Mouse (Mus musculus): ENCODE data around the gene Dgkh. TPM values are rescaled to one million over a fixed set of nuclear protein-coding genes. Genes with fewer than 3 reads are reported as not detected.
"Not testable (repeated sequence)": the region's sequence is repeated elsewhere in the genome, so short reads cannot be mapped to it uniquely, and the experiment has no call there.

The Dgkh gene
- polyA plus RNA-seq, 1 experiment: 6.2 TPM

- WGBS: 68% methylated on average over 4 of the region's 4 CpGs
- H3K4me1 ChIP-seq (ENCODE audit: control insufficient read depth, insufficient read depth, low read length): no peaks in the 10 kb centered on the region
- TF ChIP-seq CTCF (IDR thresholded peaks at IDR 0.05; ENCODE audit: insufficient read depth, low read length) (no peak), POLR2A (IDR thresholded peaks at IDR 0.05; ENCODE audit: borderline replicate concordance, extremely low read depth, low read depth, low read length) (no peak)
- DNase-seq: no peak
- no peak overlapping the region for H3K4me3 ChIP-seq (replicated peaks; ENCODE audit: extremely low read depth, low read depth, low read length)
Measured at GRCm38 (mm10) chr14:78566431-78566830, 166.1 kb downstream of the Dgkh start.

- no peak for DNase-seq
- 79% methylated on average over 2 of the region's 2 CpGs for WGBS
- TF ChIP-seq POLR2A (IDR thresholded peaks at IDR 0.05; ENCODE audit: borderline replicate concordance, extremely low read depth, low read depth, low read length) (no peak), CTCF (IDR thresholded peaks at IDR 0.05; ENCODE audit: insufficient read depth, low read length) (no peak)
- Histone ChIP-seq H3K4me3 (replicated peaks; ENCODE audit: extremely low read depth, low read depth, low read length) (no peak overlapping the region), H3K4me1 (ENCODE audit: control insufficient read depth, insufficient read depth, low read length) (no peaks in the 10 kb centered on the region)
Measured at GRCm38 (mm10) chr14:78564292-78564691, 168.3 kb downstream of the Dgkh start.

GRCm38 (mm10) chr14:78563211-78563610 lies 169.4 kb downstream of the Dgkh start:
- no peak overlapping the region for H3K4me3 ChIP-seq (replicated peaks; ENCODE audit: extremely low read depth, low read depth, low read length)
- 91% methylated on average over 7 of the region's 7 CpGs for WGBS
- TF ChIP-seq CTCF (IDR thresholded peaks at IDR 0.05; ENCODE audit: insufficient read depth, low read length): no peak
- TF ChIP-seq POLR2A (IDR thresholded peaks at IDR 0.05; ENCODE audit: borderline replicate concordance, extremely low read depth, low read depth, low read length): no peak
- H3K4me1 ChIP-seq (ENCODE audit: control insufficient read depth, insufficient read depth, low read length): no peaks in the 10 kb centered on the region
- DNase-seq: no peak

GRCm38 (mm10) chr14:78562121-78562520 lies 170.5 kb downstream of the Dgkh start:
- 64% methylated on average over 4 of the region's 4 CpGs for WGBS
- TF ChIP-seq POLR2A (IDR thresholded peaks at IDR 0.05; ENCODE audit: borderline replicate concordance, extremely low read depth, low read depth, low read length): no peak
- TF ChIP-seq CTCF (IDR thresholded peaks at IDR 0.05; ENCODE audit: insufficient read depth, low read length): no peak
- DNase-seq: no peak
- H3K4me1 ChIP-seq (ENCODE audit: control insufficient read depth, insufficient read depth, low read length): no peaks in the 10 kb centered on the region
- no peak overlapping the region for H3K4me3 ChIP-seq (replicated peaks; ENCODE audit: extremely low read depth, low read depth, low read length)

- no peaks in the 10 kb centered on the region for H3K4me1 ChIP-seq (ENCODE audit: control insufficient read depth, insufficient read depth, low read length)
- DNase-seq: no peak
- TF ChIP-seq POLR2A (IDR thresholded peaks at IDR 0.05; ENCODE audit: borderline replicate concordance, extremely low read depth, low read depth, low read length): no peak
- no peak overlapping the region for H3K4me3 ChIP-seq (replicated peaks; ENCODE audit: extremely low read depth, low read depth, low read length)
- 68% methylated on average over 8 of the region's 8 CpGs for WGBS
Measured at GRCm38 (mm10) chr14:78559042-78559441, 173.5 kb downstream of the Dgkh start.

- not testable (repeated sequence) for H3K4me3 ChIP-seq (replicated peaks; ENCODE audit: extremely low read depth, low read depth, low read length); DNase-seq; H3K4me1 ChIP-seq (ENCODE audit: control insufficient read depth, insufficient read depth, low read length)
- 68% methylated on average over 3 of the region's 3 CpGs for WGBS
Measured at GRCm38 (mm10) chr14:78554830-78555229, 177.7 kb downstream of the Dgkh start.

- TF ChIP-seq POLR2A (IDR thresholded peaks at IDR 0.05; ENCODE audit: borderline replicate concordance, extremely low read depth, low read depth, low read length): no peak
- TF ChIP-seq CTCF (IDR thresholded peaks at IDR 0.05; ENCODE audit: insufficient read depth, low read length): 0 out of 2 replicates have a peak, but pooled peaks have one; percentile 1
Measured at GRCm38 (mm10) chr14:78553661-78554060, 178.9 kb downstream of the Dgkh start.

GRCm38 (mm10) chr14:78548807-78549206 lies 183.8 kb downstream of the Dgkh start:
- TF ChIP-seq CTCF (IDR thresholded peaks at IDR 0.05; ENCODE audit: insufficient read depth, low read length): no peak
- no peak for TF ChIP-seq POLR2A (IDR thresholded peaks at IDR 0.05; ENCODE audit: borderline replicate concordance, extremely low read depth, low read depth, low read length)
- peaks cover 9% of the 10 kb centered on the region for H3K4me1 ChIP-seq (ENCODE audit: control insufficient read depth, insufficient read depth, low read length)
- WGBS: 15% methylated on average over 6 of the region's 6 CpGs
- no peak overlapping the region for H3K4me3 ChIP-seq (replicated peaks; ENCODE audit: extremely low read depth, low read depth, low read length)
- DNase-seq: no peak

More at GRCm38 (mm10) chr14:78553661-78554060, 178.9 kb downstream of the Dgkh start:
- Histone ChIP-seq H3K4me3 (replicated peaks; ENCODE audit: extremely low read depth, low read depth, low read length) (no peak overlapping the region), H3K4me1 (ENCODE audit: control insufficient read depth, insufficient read depth, low read length) (peaks cover 8% of the 10 kb centered on the region)
- WGBS: 96% methylated on average over 6 of the region's 6 CpGs
- DNase-seq: no peak

- DNase-seq: no peak
- TF ChIP-seq CTCF (IDR thresholded peaks at IDR 0.05; ENCODE audit: insufficient read depth, low read length) (no peak), POLR2A (IDR thresholded peaks at IDR 0.05; ENCODE audit: borderline replicate concordance, extremely low read depth, low read depth, low read length) (no peak)
- Histone ChIP-seq H3K4me1 (ENCODE audit: control insufficient read depth, insufficient read depth, low read length) (peaks cover 2% of the 10 kb centered on the region), H3K4me3 (replicated peaks; ENCODE audit: extremely low read depth, low read depth, low read length) (no peak overlapping the region)
- 46% methylated on average over 3 of the region's 3 CpGs for WGBS
Measured at GRCm38 (mm10) chr14:78541319-78541718, 191.3 kb downstream of the Dgkh start.

- no peak for DNase-seq
- 96% methylated on average over 1 of the region's 1 CpGs for WGBS
- no peak overlapping the region for H3K4me3 ChIP-seq (replicated peaks; ENCODE audit: extremely low read depth, low read depth, low read length)
- H3K4me1 ChIP-seq (ENCODE audit: control insufficient read depth, insufficient read depth, low read length): peaks cover 5% of the 10 kb centered on the region
- TF ChIP-seq CTCF (IDR thresholded peaks at IDR 0.05; ENCODE audit: insufficient read depth, low read length) (no peak), POLR2A (IDR thresholded peaks at IDR 0.05; ENCODE audit: borderline replicate concordance, extremely low read depth, low read depth, low read length) (no peak)
Measured at GRCm38 (mm10) chr14:78539821-78540220, 192.8 kb downstream of the Dgkh start.

Measured in lung, adult 2 months (tissue).